Mouse (Mus musculus) WW6 (cell line): ENCODE data around the gene Soga3.

Source experiments
- DNase-seq: peaks from one replicate; pipeline ENCODE4 v3.0.0-alpha.2; 2013; ENCODE audit warnings: low read depth, low spot score

Soga3 gene

GRCm38 (mm10) chr10:29143566-29144335 lies at the start of gene Soga3:
Gene Soga3 (plus strand): TSS chr10:29143839.
- peak; percentile 18 for DNase-seq

- peak; percentile 7 for DNase-seq
Measured at GRCm38 (mm10) chr10:29106962-29107361, 36.7 kb upstream of the Soga3 start.

GRCm38 (mm10) chr10:29142556-29143105 lies 1.0 kb upstream of the Soga3 start:
- no peak for DNase-seq

GRCm38 (mm10) chr10:29144612-29145405 lies 1.2 kb downstream of the Soga3 start:
- no peak for DNase-seq

- DNase-seq: peak; percentile 16
Measured at GRCm38 (mm10) chr10:29146198-29146857, 2.7 kb downstream of the Soga3 start.

- DNase-seq: peak; percentile 52
Measured at GRCm38 (mm10) chr10:29146858-29147640, 3.4 kb downstream of the Soga3 start.

- peak; percentile 9 for DNase-seq
Measured at GRCm38 (mm10) chr10:29147641-29147990, 4.0 kb downstream of the Soga3 start.

GRCm38 (mm10) chr10:29148076-29148475 lies 4.4 kb downstream of the Soga3 start:
- DNase-seq: no peak

GRCm38 (mm10) chr10:29155304-29155703 lies 11.7 kb downstream of the Soga3 start:
- no peak for DNase-seq

GRCm38 (mm10) chr10:29161664-29162063 lies 18.0 kb downstream of the Soga3 start:
- no peak for DNase-seq

- no peak for DNase-seq
Measured at GRCm38 (mm10) chr10:29173778-29174177, 30.1 kb downstream of the Soga3 start.

GRCm38 (mm10) chr10:29175656-29176055 lies 32.0 kb downstream of the Soga3 start:
- DNase-seq: no peak

GRCm38 (mm10) chr10:29176881-29177280 lies 33.2 kb downstream of the Soga3 start:
- no peak for DNase-seq

- DNase-seq: no peak
Measured at GRCm38 (mm10) chr10:29178003-29178402, 34.4 kb downstream of the Soga3 start.

- no peak for DNase-seq
Measured at GRCm38 (mm10) chr10:29180210-29180609, 36.6 kb downstream of the Soga3 start.

GRCm38 (mm10) chr10:29181046-29181445 lies 37.4 kb downstream of the Soga3 start:
- DNase-seq: no peak

GRCm38 (mm10) chr10:29193769-29194168 lies 50.1 kb downstream of the Soga3 start:
- no peak for DNase-seq

- DNase-seq: peak; percentile 28
Measured at GRCm38 (mm10) chr10:29196811-29197210, 53.2 kb downstream of the Soga3 start.

GRCm38 (mm10) chr10:29198642-29199041 lies 55.0 kb downstream of the Soga3 start, which contains the start of gene Gm49353:
Gene Gm49353 (plus strand): TSS chr10:29198954.
- DNase-seq: no peak

- no peak for DNase-seq
Measured at GRCm38 (mm10) chr10:29199835-29200234, 56.2 kb downstream of the Soga3 start.

- no peak for DNase-seq
Measured at GRCm38 (mm10) chr10:29200609-29201008, 57.0 kb downstream of the Soga3 start.
